ENCODE assay signal across 15 mouse cellular contexts in genomic region chr12:105112321-105112988, GRCm38 (mm10). TPM values are rescaled to one million over a fixed set of nuclear protein-coding genes. Genes with fewer than 3 reads are reported as not detected.
DNase-seq lines count a peak whose midpoint lies in the region; ATAC-seq lines count a peak whose summit lies in the region.
"Had no signal": no experiment of that assay in that cellular context is flagged by ENCODE, and none has a peak within 500 bp of the region (broad histone marks: within the 10 kb centered on the region; RNA-seq: fewer than 3 reads in every experiment).

No protein-coding gene starts in this region.

- H3K9ac ChIP-seq in hindbrain, embryonic 11.5 days (ENCODE audit: low read depth, low read length), result no peak overlapping the region
- H3K9ac ChIP-seq in embryonic facial prominence, embryonic 14.5 days (ENCODE audit: low read depth, low read length), result no peak overlapping the region
- H3K9ac ChIP-seq in midbrain, embryonic 15.5 days, result no peak overlapping the region
- H3K9ac ChIP-seq: liver, embryonic 14.5 days had no signal

- H3K4me1 ChIP-seq in hindbrain, embryonic 10.5 days (replicated peaks), result peaks cover 16% of the 10 kb centered on the region
- peaks cover 2% of the 10 kb centered on the region; the same call in 1 of the 2 replicates for H3K4me1 ChIP-seq in hindbrain, embryonic 11.5 days (replicated peaks; ENCODE audit: control insufficient read depth, insufficient read depth, low read length)
- peaks cover 12% of the 10 kb centered on the region; the same call in 1 of the 2 replicates for H3K4me1 ChIP-seq in embryonic facial prominence, embryonic 14.5 days (ENCODE audit: control insufficient read depth, insufficient read depth, low read length)
- H3K4me1 ChIP-seq in midbrain, embryonic 15.5 days, result peaks cover 6% of the 10 kb centered on the region

- H3K27me3 ChIP-seq in hindbrain, embryonic 10.5 days (ENCODE audit: insufficient read depth, poor library complexity, severe bottlenecking), result no peaks in the 10 kb centered on the region
- no peaks in the 10 kb centered on the region for H3K27me3 ChIP-seq in hindbrain, embryonic 11.5 days (ENCODE audit: control insufficient read depth, insufficient read depth, low read length)
- H3K27me3 ChIP-seq in embryonic facial prominence, embryonic 14.5 days (replicated peaks; ENCODE audit: control insufficient read depth, insufficient read depth, low read length), result no peaks in the 10 kb centered on the region
- H3K27me3 ChIP-seq in midbrain, embryonic 15.5 days (replicated peaks), result no peaks in the 10 kb centered on the region

- no peak for DNase-seq in hindbrain, embryonic 10.5 days (ENCODE audit: low spot score)
- DNase-seq in hindbrain, embryonic 11.5 days (ENCODE audit: low spot score), result no peak
- peak; percentile 63 for DNase-seq in R1 (ENCODE audit: low read depth, low spot score)
- peak; percentile 53 for DNase-seq in embryonic facial prominence, embryonic 14.5 days (ENCODE audit: low spot score)
- DNase-seq in thymus, postnatal 4 days, result no peak
- DNase-seq in embryo, embryonic 9.5 days (ENCODE audit: extremely low spot score), result no peak
- DNase-seq: embryo, embryonic 11 days; heart, postnatal 14 days; kidney, postnatal 36 days; spleen, adult 18-20 months had no signal

- no peak overlapping the region for H3K4me3 ChIP-seq in hindbrain, embryonic 10.5 days
- H3K4me3 ChIP-seq in hindbrain, embryonic 11.5 days (ENCODE audit: low read depth, low read length), result no peak overlapping the region
- H3K4me3 ChIP-seq in embryonic facial prominence, embryonic 14.5 days (ENCODE audit: low read depth, low read length), result no peak overlapping the region
- no peak overlapping the region for H3K4me3 ChIP-seq in midbrain, embryonic 15.5 days

- 48% methylated on average over 13 of the region's 13 CpGs for WGBS in hindbrain, embryonic 10.5 days
- 45% methylated on average over 13 of the region's 13 CpGs for WGBS in hindbrain, embryonic 11.5 days
- WGBS in embryonic facial prominence, embryonic 14.5 days, result 23% methylated on average over 13 of the region's 13 CpGs
- WGBS in midbrain, embryonic 15.5 days, result 43% methylated on average over 13 of the region's 13 CpGs

- H3K9me3 ChIP-seq in hindbrain, embryonic 10.5 days, result no peaks in the 10 kb centered on the region
- no peaks in the 10 kb centered on the region for H3K9me3 ChIP-seq in hindbrain, embryonic 11.5 days (ENCODE audit: control insufficient read depth, low read length)
- no peaks in the 10 kb centered on the region for H3K9me3 ChIP-seq in embryonic facial prominence, embryonic 14.5 days (ENCODE audit: control insufficient read depth, low read length)
- H3K9me3 ChIP-seq in midbrain, embryonic 15.5 days, result no peaks in the 10 kb centered on the region

- no peak overlapping the region for H3K4me2 ChIP-seq in hindbrain, embryonic 11.5 days (replicated peaks; ENCODE audit: low read depth, low read length)
- peak overlapping the region; percentile 26; the same call in 1 of the 2 replicates for H3K4me2 ChIP-seq in embryonic facial prominence, embryonic 14.5 days (ENCODE audit: low read depth, low read length)
- H3K4me2 ChIP-seq in midbrain, embryonic 15.5 days, result peak overlapping the region; percentile 15; the same call in 1 of the 2 replicates

- H3K27ac ChIP-seq in hindbrain, embryonic 10.5 days, result peak overlapping the region; percentile 16
- H3K27ac ChIP-seq in hindbrain, embryonic 11.5 days (ENCODE audit: low read depth, low read length), result no peak overlapping the region
- H3K27ac ChIP-seq in embryonic facial prominence, embryonic 14.5 days (replicated peaks; ENCODE audit: low read depth, low read length), result 0 out of 2 replicates have a peak overlapping the region, but pooled peaks have one; percentile 28
- peak overlapping the region; percentile 44; the same call in 1 of the 2 replicates for H3K27ac ChIP-seq in midbrain, embryonic 15.5 days
- H3K27ac ChIP-seq: liver, embryonic 14.5 days had no signal

- no peak for ATAC-seq in hindbrain, embryonic 11.5 days (ENCODE audit: low FRiP score)
- 0 out of 2 replicates have a peak, but pooled peaks have one; percentile 44 for ATAC-seq in embryonic facial prominence, embryonic 14.5 days (ENCODE audit: low read depth)
- no peak; the same call in 1 of the 2 replicates for ATAC-seq in midbrain, embryonic 15.5 days (replicated peaks)
- no peak for ATAC-seq in megakaryocyte progenitor cell, adult 5-6 weeks (replicated peaks; ENCODE audit: poor library complexity)

- no peaks in the 10 kb centered on the region for H3K36me3 ChIP-seq in hindbrain, embryonic 10.5 days
- no peaks in the 10 kb centered on the region for H3K36me3 ChIP-seq in hindbrain, embryonic 11.5 days (ENCODE audit: control insufficient read depth, insufficient read depth, low read length)
- no peaks in the 10 kb centered on the region for H3K36me3 ChIP-seq in embryonic facial prominence, embryonic 14.5 days (ENCODE audit: control insufficient read depth, insufficient read depth, low read length)
- no peaks in the 10 kb centered on the region for H3K36me3 ChIP-seq in midbrain, embryonic 15.5 days (replicated peaks)

RNA-seq across cellular contexts. Expression of gene Tcl1b2, which starts 33.4 kb away (rescaled TPM):
- not detected in 2 replicates for polyA plus RNA-seq in hindbrain, embryonic 10.5 days (2016; fragmentation: Nextera tagmentation; extraction: Ambion mirVana)
- not detected in 2 replicates for polyA plus RNA-seq in hindbrain, embryonic 11.5 days (2014; fragmentation: Nextera tagmentation; extraction: Ambion mirVana)
- polyA plus RNA-seq in embryonic facial prominence, embryonic 14.5 days (2014; fragmentation: Nextera tagmentation; extraction: Ambion mirVana), result not detected in 2 replicates
- not detected in 2 replicates for polyA plus RNA-seq in midbrain, embryonic 15.5 days (2015; fragmentation: Nextera tagmentation; extraction: Ambion mirVana)
- total RNA-seq in megakaryocyte progenitor cell, adult 5-6 weeks (2015), result not detected in 2 replicates
- not detected in 2 replicates for total RNA-seq in megakaryocyte progenitor cell, adult 5-6 weeks (2017)
- total RNA-seq: gastrocnemius, adult 18-20 months; heart, postnatal 14 days; MEL had no signal

RNA-seq across cellular contexts. Expression of gene Tcl1b1, which starts 47.0 kb away (rescaled TPM):
- not detected in 2 replicates for polyA plus RNA-seq in hindbrain, embryonic 10.5 days (2016; fragmentation: Nextera tagmentation; extraction: Ambion mirVana)
- not detected in 2 replicates for polyA plus RNA-seq in hindbrain, embryonic 11.5 days (2014; fragmentation: Nextera tagmentation; extraction: Ambion mirVana)
- polyA plus RNA-seq in embryonic facial prominence, embryonic 14.5 days (2014; fragmentation: Nextera tagmentation; extraction: Ambion mirVana), result not detected in 2 replicates
- polyA plus RNA-seq in midbrain, embryonic 15.5 days (2015; fragmentation: Nextera tagmentation; extraction: Ambion mirVana), result not detected in 2 replicates
- not detected in 2 replicates for total RNA-seq in megakaryocyte progenitor cell, adult 5-6 weeks (2015)
- not detected in 2 replicates for total RNA-seq in megakaryocyte progenitor cell, adult 5-6 weeks (2017)
- total RNA-seq: gastrocnemius, adult 18-20 months; heart, postnatal 14 days; MEL had no signal
- polyA plus RNA-seq: liver, embryonic 14.5 days had no signal

Comparison
In these comparisons a context has a peak if more than half of its experiments do, and no peak if none do; other contexts are left out.
1. DNase-seq: peak in R1 (single experiment) and embryonic facial prominence, embryonic 14.5 days (single experiment); none in hindbrain, embryonic 10.5 days (single experiment), hindbrain, embryonic 11.5 days (single experiment), thymus, postnatal 4 days (single experiment) and embryo, embryonic 9.5 days (single experiment).